Mouse (Mus musculus) thymus, adult 2 months (tissue): ENCODE measurements at regions not wholly inside any gene's neighbourhood (a gene's known extent, or its start where the extent isn't known, plus 50 kb on each side); places are given as distances from the start of the nearest gene placed in this dataset.

Experiments
- CTCF ChIP-seq: fragments of 200-500 bp; IDR thresholded peaks from 2 replicates; pipeline ENCODE4 v1.5.1; 2012; ENCODE audit warnings: mild to moderate bottlenecking, control low read depth, low read length, moderate library complexity, borderline replicate concordance; ENCODE audit not compliant: control insufficient read depth, poor library complexity, insufficient read depth; ENCODE audit errors: extremely low read depth
- POLR2A ChIP-seq: fragments of 200-500 bp; IDR thresholded peaks from 2 replicates; pipeline ENCODE4 v1.6.1; 2012; ENCODE audit warnings: mild to moderate bottlenecking, low read length, control low read depth, moderate library complexity; ENCODE audit not compliant: control insufficient read depth, poor library complexity, insufficient read depth; ENCODE audit errors: extremely low read depth

DNA sequence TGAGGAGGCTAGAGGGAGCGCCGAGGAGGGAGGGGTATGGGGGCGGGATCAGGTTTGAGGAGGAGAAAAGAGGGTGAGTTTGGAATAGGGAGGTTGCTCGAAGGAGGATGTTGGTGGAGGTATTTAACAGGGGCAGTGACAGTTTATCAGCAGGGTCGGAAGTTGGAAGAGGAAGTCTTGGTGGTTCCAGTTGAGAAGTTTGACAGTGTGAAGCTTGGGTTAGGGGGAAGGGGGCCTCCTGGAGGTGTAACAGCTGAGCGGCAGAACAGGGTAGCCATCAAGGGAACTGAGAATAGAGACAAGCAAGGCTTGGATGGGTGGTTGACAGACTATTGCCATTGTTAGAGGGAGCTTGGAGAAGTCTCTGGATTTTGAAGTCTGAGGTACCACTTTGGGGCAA is 276.8 kb upstream of the Rpl38 start:
- TF ChIP-seq CTCF (no peak), POLR2A (no peak)
